Mouse (Mus musculus) hematopoietic multipotent progenitor cell, adult 10-12 weeks (in vitro differentiated cells): Measurements from ENCODE around the gene Lsamp. TPM values are rescaled to one million over a fixed set of nuclear protein-coding genes. Genes with fewer than 3 reads are reported as not detected.

Source experiments
- polyA plus RNA-seq: library from polyadenylated mRNA; stranded (reverse); fragments of >175 nt; gene quantifications from 2 replicates; pipeline ENCODE4 v1.2.3, GENCODE M21; 2012; ENCODE audit warnings: low replicate concordance

Lsamp gene
- 0.42 and 0.77 TPM in 2 replicates for polyA plus RNA-seq

GRCm38 (mm10) chr16:39984205-39984634 is at the start of gene Lsamp:
Gene Lsamp (plus strand): TSS chr16:39984361.

